Mouse (Mus musculus): ENCODE measurements around the gene Orm1.

Orm1 gene

DNA sequence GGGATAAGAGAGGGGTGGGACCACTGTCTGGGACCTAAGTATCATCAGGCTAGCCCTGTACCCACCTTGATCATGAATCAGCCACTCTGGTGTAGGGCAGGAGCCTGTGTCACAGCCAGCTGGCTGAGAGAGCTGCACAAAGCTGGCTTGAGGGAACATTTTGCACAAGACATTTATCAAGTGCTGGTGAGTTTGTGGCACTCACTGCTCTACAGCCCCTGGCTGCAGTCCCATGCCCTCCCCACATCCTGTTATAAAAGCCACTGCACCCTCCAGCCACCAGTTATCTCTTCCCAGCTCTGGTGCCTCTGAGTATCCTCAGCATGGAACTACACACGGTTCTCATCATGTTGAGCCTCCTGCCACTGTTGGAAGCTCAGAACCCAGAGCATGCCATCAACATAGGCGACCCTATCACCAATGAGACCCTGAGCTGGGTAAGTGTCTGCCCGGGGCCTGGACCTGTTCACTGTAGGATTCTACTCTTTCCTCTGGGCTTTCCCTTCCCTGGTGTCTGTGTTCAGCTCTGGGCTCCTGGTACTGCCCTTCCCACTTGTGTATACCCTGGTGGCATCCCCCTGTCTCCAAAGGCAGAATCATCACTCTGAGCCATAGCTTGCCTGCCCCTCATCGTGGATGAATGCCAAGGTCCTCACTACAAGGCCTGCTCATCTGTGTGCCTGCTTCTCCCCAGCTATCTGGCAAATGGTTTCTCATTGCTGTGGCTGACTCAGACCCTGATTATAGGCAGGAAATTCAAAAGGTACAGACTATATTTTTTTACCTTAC is 11.7 kb downstream of the Orm1 start, which contains the start of gene Orm3:
TSS of gene Orm3 (plus strand) at position 286 of the 789 bp plus-strand sequence.
- in situ Hi-C loops (cut with MboI) = no loop called here

DNA sequence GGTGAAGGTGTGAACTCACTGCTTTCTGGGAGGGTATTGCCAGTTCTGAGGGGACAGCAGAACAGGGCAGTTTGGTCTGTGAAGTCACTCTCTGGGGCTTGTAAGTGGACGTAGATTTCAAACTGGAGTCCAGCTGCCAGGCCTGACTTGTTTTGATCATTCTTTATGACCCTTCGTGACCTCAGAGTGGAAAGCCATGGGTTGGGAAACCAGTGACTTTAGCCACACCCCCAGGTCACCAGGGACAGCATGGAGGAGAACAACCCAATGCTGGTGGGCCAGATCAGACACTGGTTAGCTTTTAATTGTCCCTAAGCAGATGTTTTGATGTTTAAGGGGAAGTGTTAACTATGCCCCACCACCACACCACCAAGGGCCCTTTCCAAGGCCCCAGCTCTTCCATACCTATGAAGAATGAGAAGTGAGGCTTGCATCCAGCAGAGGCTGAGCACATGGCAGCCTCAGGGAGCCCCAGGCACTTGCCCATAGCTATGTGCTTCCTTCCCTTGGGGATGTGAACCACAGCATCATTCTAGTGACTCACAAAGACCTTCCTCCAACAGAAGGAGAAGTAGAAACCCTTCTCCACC is 12.7 kb downstream of the Orm1 start:
- in situ Hi-C loops (cut with MboI) = no loop called here

DNA sequence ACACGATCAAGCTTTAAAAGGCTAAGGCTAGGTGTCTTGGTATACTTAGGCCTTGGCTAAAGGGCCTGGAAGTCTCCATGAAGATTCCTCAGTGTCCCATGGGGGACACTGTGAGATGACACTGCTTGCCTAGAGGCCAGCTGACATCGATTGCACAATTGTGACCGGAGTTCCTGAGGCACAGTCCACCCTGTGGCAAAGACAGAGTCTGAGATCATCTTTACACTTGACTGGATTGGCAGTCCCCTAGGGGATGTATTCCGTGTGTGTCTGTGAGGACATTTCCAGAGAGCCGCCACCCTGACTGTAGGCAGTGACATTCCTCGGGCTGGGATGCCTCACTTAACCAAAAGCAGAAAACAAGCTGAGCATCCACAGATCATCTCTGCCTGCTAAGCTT is 15.5 kb downstream of the Orm1 start:
- in situ Hi-C loops (cut with MboI) = no loop called here

DNA sequence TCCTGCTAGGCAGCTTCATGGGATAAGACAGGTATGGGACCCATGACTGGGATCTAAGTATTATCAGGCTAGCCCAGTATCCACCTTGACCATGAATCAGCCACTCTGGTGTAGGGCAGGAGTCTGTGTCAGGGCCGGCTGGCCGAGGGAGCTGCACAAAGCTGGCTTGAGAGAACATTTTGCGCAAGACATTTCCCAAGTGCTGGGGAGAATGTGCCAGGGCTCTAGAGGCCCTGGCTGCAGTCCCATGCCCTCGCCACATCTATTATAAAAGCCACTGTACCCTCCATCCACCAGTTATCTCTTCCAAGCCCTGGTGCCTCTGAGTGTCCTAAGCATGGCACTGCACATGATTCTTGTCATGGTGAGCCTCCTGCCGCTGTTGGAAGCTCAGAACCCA is 17.8 kb downstream of the Orm1 start, which contains the start of gene Orm2:
TSS of gene Orm2 (plus strand) at position 300 of the 400 bp plus-strand sequence.
- in situ Hi-C loops (cut with MboI) = no loop called here

- in situ Hi-C loops (cut with MboI) = loop anchor here (5.0 kb wide), 1 partner anchor 34 kb away; the partner anchor contains the start of gene Akna
Observed at GRCm38 (mm10) chr4:63368577-63368976, 24.2 kb downstream of the Orm1 start.

DNA sequence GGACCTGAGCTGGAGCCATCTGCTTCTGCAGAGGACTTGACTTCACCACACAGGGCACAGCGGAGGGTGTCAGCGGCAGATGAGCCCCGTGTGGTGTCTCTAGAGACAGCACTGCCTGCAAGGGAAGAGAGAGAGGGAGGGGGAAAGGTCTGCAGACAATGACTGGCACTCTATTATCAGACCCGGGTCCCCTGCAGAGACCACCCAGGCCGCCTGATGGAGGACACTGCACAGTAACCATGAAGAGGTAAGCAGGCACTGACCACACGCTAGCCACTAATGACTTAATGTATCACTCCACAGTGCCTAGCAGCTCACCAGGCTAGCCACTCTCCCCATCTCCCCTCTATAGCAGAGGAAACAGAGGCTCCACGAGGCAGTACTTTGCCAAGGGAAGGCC is 26.5 kb downstream of the Orm1 start:
- in situ Hi-C loops (cut with MboI) = no loop called here

GRCm38 (mm10) chr4:63371890-63372289 is 27.5 kb downstream of the Orm1 start:
- in situ Hi-C loops (cut with MboI) = no loop called here

DNA sequence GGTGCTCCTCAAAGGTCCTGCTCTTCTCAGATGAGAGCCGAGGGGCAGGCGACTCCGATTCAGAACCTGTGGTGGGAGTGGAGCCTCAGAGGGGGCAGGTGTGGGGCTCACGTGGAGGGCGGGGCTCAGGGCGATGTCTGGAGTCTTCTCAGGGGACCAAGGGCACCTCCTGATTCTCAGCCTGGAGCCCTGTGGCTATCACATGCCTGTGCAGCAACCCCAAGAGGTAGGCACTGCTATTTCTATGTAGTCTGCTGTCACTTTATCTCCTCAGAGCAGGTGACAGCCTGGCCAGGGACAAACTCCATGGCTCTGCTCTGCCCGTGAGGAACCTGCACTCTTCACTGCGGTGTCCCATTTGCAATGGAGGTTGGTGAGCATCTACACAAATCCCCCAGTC is 29.0 kb downstream of the Orm1 start:
- in situ Hi-C loops (cut with MboI) = no loop called here

- in situ Hi-C loops (cut with MboI) = no loop called here
Observed at GRCm38 (mm10) chr4:63374331-63374730, 30.0 kb downstream of the Orm1 start.

DNA sequence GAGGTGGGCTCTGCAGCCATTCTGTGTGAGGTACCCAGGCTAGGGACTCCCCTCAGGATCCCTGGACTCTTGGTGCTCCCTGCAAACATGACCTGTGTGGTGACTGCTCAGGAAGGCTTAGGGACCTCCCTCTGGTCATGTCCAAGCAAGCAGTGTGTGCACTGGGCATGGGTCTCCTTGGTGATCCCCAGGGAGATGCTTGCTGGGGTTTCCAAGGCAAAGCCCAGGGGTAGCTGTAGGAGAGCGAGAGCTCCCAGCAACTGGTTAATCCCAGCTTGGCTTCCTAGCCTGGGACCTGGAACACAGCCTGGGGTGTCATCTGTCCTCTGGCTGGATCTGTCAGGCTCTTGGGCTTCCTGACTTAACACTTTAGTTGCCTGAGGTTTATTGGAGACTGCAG is 31.0 kb downstream of the Orm1 start:
- in situ Hi-C loops (cut with MboI) = no loop called here

- in situ Hi-C loops (cut with MboI) = no loop called here
Observed at GRCm38 (mm10) chr4:63377483-63377882, 33.1 kb downstream of the Orm1 start.

DNA sequence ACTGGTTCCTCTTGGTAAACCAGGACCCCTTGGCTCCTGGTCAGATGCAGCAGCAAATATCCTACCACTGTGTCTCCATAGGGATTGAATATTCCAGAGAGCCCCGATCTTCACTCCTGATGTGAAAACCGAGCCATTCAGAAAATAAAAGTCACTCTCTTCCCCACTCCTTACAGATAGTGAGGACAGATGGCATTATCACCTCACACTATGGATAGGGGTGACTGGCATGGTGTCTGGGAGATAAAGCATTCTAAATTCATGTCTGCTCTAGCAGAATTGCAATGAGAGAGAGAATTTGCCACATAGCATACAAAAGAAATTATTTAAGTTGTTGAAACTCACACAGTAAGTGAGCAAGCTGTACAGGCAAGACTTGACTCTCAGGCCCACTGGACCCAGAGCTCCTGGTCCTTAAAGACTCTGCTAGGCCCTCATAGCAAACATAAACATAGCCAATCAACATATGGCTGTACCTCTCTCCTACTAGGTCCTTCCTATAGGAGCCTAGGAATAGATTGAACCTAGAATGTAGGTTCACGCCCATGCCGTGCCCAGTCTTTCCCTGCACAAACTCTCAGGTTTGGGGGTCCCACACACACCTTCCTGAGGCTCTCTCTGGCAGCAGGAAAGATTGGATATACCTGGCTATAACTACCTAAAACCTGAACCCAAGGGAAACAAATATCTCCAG is 38.5 kb downstream of the Orm1 start:
- in situ Hi-C loops (cut with MboI) = no loop called here

- in situ Hi-C loops (cut with MboI) = no loop called here
Observed at GRCm38 (mm10) chr4:63383474-63383873, 39.1 kb downstream of the Orm1 start.

DNA sequence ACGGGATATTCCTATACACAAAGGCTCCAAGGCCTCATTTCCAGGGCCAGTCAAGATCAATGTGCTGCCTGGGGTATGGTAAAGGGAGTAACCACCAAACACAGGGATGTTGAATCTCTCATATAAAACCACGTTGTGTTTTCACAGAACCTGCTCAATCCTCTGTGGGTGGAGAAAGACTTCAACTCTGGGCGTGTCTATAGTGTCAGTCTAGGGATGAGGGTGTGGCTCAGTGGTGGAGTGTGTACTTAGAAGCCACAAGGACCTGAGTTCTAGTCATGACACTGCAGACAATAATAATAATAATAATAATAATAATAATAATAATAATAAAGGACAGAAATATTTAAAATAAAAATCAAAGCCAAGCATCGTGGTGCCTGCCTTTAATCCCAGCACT is 39.9 kb downstream of the Orm1 start:
- in situ Hi-C loops (cut with MboI) = no loop called here

DNA sequence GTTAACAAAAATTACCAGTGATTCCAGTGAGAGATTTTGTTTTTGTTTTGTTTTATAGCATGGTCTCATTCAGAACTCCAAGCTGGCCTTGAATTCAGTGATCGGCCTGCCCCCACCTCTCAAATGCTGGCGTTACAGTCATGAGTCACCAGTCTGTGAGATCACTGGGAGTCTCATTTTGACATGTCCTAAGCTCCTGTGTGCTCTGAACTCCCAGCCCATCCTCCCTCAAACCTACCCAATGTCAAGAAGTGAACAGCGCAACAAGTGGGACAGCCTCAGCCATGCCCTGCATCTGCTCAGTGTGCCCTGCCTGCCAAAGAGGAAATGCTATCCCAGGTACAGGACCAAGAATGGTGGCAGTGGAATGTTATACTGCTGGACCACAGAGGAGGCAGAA is 40.9 kb downstream of the Orm1 start:
- in situ Hi-C loops (cut with MboI) = no loop called here

DNA sequence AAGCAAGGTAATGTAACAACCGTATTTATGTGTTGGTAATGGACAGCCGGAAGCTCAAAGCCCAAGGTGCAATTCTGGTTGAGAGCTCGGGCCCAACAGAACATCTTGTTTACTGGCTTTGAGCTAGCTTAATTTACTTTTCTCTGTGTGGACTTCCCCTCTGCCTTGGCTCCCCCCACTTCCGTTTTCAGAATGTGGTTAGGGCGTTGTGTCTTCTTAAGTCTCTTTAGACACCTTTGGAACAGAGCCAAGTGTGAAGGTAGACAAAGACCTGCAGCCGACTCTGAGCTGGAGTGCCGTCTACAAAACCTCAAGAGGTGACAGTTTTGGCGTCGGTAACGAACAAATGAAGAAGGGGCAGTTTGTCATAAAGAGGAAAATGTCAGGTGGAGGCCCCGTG is 41.4 kb downstream of the Orm1 start:
- in situ Hi-C loops (cut with MboI) = no loop called here

- in situ Hi-C loops (cut with MboI) = no loop called here
Observed at GRCm38 (mm10) chr4:63388029-63388428, 43.7 kb downstream of the Orm1 start.

GRCm38 (mm10) chr4:63389121-63389886 is 44.9 kb downstream of the Orm1 start:
- in situ Hi-C loops (cut with MboI) = no loop called here

GRCm38 (mm10) chr4:63389887-63390528 is 45.6 kb downstream of the Orm1 start:
- in situ Hi-C loops (cut with MboI) = no loop called here

- in situ Hi-C loops (cut with MboI) = no loop called here
Observed at GRCm38 (mm10) chr4:63391322-63391721, 47.0 kb downstream of the Orm1 start.

All from mature B cell (primary cell).